Mouse (Mus musculus) myocyte (in vitro differentiated cells): ENCODE results near the gene Pvalb.

Experiments
- CEBPB ChIP-seq: IDR thresholded peaks from 2 replicates; pipeline ENCODE4 v1.6.1; 2011; ENCODE audit warnings: mild to moderate bottlenecking, moderate library complexity; ENCODE audit not compliant: poor library complexity, insufficient read depth, severe bottlenecking
- E2F4 ChIP-seq: IDR thresholded peaks from one replicate; pipeline ENCODE4 v1.6.1; 2011; ENCODE audit warnings: mild to moderate bottlenecking, control low read depth, moderate library complexity; ENCODE audit not compliant: insufficient read depth
- MAX ChIP-seq: IDR thresholded peaks from one replicate; pipeline ENCODE4 v1.6.1; 2011; ENCODE audit warnings: low read depth, mild to moderate bottlenecking, control low read depth
- POLR2A ChIP-seq: IDR thresholded peaks from one replicate; pipeline ENCODE4 v1.6.1; 2011; ENCODE audit warnings: low read depth, mild to moderate bottlenecking, control low read depth, moderate library complexity; ENCODE audit not compliant: insufficient read length
- POLR2AphosphoS2 ChIP-seq: IDR thresholded peaks from one replicate; pipeline ENCODE4 v1.6.1; 2011; ENCODE audit warnings: low read depth, control low read depth; ENCODE audit not compliant: insufficient read length
- TCF12 ChIP-seq: IDR thresholded peaks from one replicate; pipeline ENCODE4 v1.6.1; 2011; ENCODE audit warnings: mild to moderate bottlenecking, control low read depth; ENCODE audit not compliant: poor library complexity, insufficient read depth, severe bottlenecking
- USF1 ChIP-seq: IDR thresholded peaks from one replicate; pipeline ENCODE4 v1.6.1; 2011; ENCODE audit warnings: low read depth, mild to moderate bottlenecking, control low read depth, moderate library complexity

- TF ChIP-seq CEBPB, result no peak
- no peak for TF ChIP-seq USF1
- TF ChIP-seq MAX, result no peak
- TF ChIP-seq TCF12, result peak; percentile 85
- TF ChIP-seq POLR2A, result no peak
- TF ChIP-seq E2F4, result no peak
- TF ChIP-seq POLR2AphosphoS2, result no peak
These were observed 1.0 kb downstream of the Pvalb start for GRCm38 (mm10) chr15:78205192-78205591.
